Mouse (Mus musculus): ENCODE results near the gene Wdhd1. TPM values are rescaled to one million over a fixed set of nuclear protein-coding genes. Genes with fewer than 3 reads are reported as not detected.

The Wdhd1 gene
- 10 to 100 TPM; 29.9 to 33.2 TPM for total RNA-seq (2023)

DNA sequence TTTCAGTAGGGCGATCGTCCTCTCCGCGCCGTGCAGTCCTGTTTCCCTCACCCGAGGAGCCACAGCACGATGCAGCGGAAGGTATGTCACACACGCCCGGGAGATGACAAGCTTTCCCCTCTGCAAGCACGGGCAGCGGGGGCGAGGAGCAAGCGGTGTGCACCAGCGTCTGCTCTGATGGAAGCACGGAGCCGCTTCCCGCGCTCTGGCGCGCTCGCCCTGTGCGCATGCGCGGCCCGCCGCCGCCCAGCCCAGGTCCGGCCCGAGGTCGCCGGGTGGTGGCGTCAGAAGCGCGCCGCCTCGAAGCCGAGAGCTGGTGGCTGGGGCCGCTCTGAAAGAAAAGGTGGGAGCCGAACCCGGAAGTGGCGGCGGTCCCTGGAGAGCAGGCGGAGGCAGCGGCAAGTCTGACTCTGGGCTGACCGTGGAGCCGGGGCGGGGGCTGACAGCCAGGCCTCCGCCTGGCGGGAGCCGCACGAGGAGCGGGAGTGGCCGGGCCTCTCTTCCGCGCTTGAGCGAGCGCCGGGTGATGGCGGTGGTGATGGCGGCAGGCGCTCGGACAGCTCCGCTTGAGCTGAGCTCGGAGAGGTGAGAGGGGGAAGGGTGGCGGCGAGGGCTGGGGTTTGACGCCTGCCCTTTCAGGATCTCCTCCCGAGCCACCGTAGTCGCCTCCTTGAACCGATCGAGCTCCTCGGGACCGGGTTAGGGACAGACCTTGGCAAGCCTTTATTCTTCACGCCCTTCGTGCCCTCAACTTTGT lies at the start of gene Wdhd1, which contains the start of gene Socs4:
TSS of gene Wdhd1 (minus strand) at position 221 of the 757 bp plus-strand sequence.
TSS of gene Socs4 (plus strand) at position 295 of the 757 bp plus-strand sequence.

GRCm38 (mm10) chr14:47297785-47298407 lies 21.2 kb upstream of the Wdhd1 start, which contains the start of gene Mapk1ip1l:
Gene Mapk1ip1l (plus strand): TSS chr14:47298266.

Other genes with a start within 250 kb of the Wdhd1 start
- 10 to 100 TPM; 41.6 to 53.3 TPM for gene Gch1, start 87.4 kb downstream of the Wdhd1 start, total RNA-seq (2023)
- gene Socs4, start 74 bp upstream of the Wdhd1 start, total RNA-seq (2023): 10 to 100 TPM; 30.7 to 34.4 TPM
- 100 to 1,000 TPM; 152 to 176 TPM for gene Mapk1ip1l, start 21.4 kb upstream of the Wdhd1 start, total RNA-seq (2023)
- 1 to 10 TPM; 3.9 to 4.3 TPM for gene Lgals3, start 90.9 kb upstream of the Wdhd1 start, total RNA-seq (2023)
- gene Dlgap5, start 141.6 kb upstream of the Wdhd1 start, total RNA-seq (2023): 1 to 10 TPM; 6.7 to 8.0 TPM
- 10 to 100 TPM; 20.1 to 20.7 TPM for gene Fbxo34, start 173.6 kb upstream of the Wdhd1 start, total RNA-seq (2023)